Mouse (Mus musculus) cerebellum, postnatal 10 days (tissue): ENCODE data around the gene Fez2.

Experiments
- DNase-seq, 2 experiments: peaks; one replicate each; pipeline ENCODE4 v3.0.0; 2021; ENCODE audit warnings: mixed read lengths in 2 of 2

Fez2 gene

GRCm38 (mm10) chr17:78407581-78407980 is 10.4 kb downstream of the Fez2 start:
- DNase-seq = no peak

GRCm38 (mm10) chr17:78406854-78407253 is 11.1 kb downstream of the Fez2 start:
- DNase-seq = no peak

- peak; percentile 87 to 93 for DNase-seq
Measured at GRCm38 (mm10) chr17:78405336-78405735, 12.6 kb downstream of the Fez2 start.

- no peak for DNase-seq
Measured at GRCm38 (mm10) chr17:78403804-78404203, 14.1 kb downstream of the Fez2 start.

GRCm38 (mm10) chr17:78403229-78403628 is 14.7 kb downstream of the Fez2 start:
- no peak for DNase-seq

- DNase-seq = no peak
Measured at GRCm38 (mm10) chr17:78402174-78402573, 15.8 kb downstream of the Fez2 start.

GRCm38 (mm10) chr17:78401713-78402112 is 16.2 kb downstream of the Fez2 start:
- peak; percentile 79 to 89 for DNase-seq

GRCm38 (mm10) chr17:78401311-78401710 is 16.6 kb downstream of the Fez2 start:
- no peak for DNase-seq

GRCm38 (mm10) chr17:78400130-78400840 is 17.7 kb downstream of the Fez2 start:
- DNase-seq = no peak

GRCm38 (mm10) chr17:78392401-78393087 is 25.4 kb downstream of the Fez2 start:
- no peak for DNase-seq

- DNase-seq = no peak
Measured at GRCm38 (mm10) chr17:78389573-78389972, 28.4 kb downstream of the Fez2 start.

GRCm38 (mm10) chr17:78388101-78388847 is 29.7 kb downstream of the Fez2 start:
- DNase-seq = no peak

GRCm38 (mm10) chr17:78387665-78388064 is 30.3 kb downstream of the Fez2 start:
- DNase-seq = no peak

GRCm38 (mm10) chr17:78382321-78382720 is 35.6 kb downstream of the Fez2 start:
- DNase-seq = no peak

- no peak for DNase-seq
Measured at GRCm38 (mm10) chr17:78379730-78380245, 38.2 kb downstream of the Fez2 start.

- no peak for DNase-seq
Measured at GRCm38 (mm10) chr17:78379079-78379729, 38.7 kb downstream of the Fez2 start.

GRCm38 (mm10) chr17:78376587-78376986 is 41.4 kb downstream of the Fez2 start:
- DNase-seq = no peak

GRCm38 (mm10) chr17:78374756-78375155 is 43.2 kb downstream of the Fez2 start:
- no peak for DNase-seq

- DNase-seq = no peak
Measured at GRCm38 (mm10) chr17:78373849-78374248, 44.1 kb downstream of the Fez2 start.

GRCm38 (mm10) chr17:78373174-78373573 is 44.8 kb downstream of the Fez2 start:
- DNase-seq = no peak

- no peak for DNase-seq
Measured at GRCm38 (mm10) chr17:78370445-78370844, 47.5 kb downstream of the Fez2 start.

- peak in 1 of 2 experiments; percentile 16 for DNase-seq
Measured at GRCm38 (mm10) chr17:78368481-78368880, 49.5 kb downstream of the Fez2 start.

GRCm38 (mm10) chr17:78366070-78366469 is 51.9 kb downstream of the Fez2 start:
- DNase-seq = no peak
